Mouse (Mus musculus): ENCODE results near the gene Evi2. TPM values are rescaled to one million over a fixed set of nuclear protein-coding genes. Genes with fewer than 3 reads are reported as not detected.

Gene Evi2
- polyA plus RNA-seq, 1 experiment from 2014 or later = 0.75 TPM

DNA sequence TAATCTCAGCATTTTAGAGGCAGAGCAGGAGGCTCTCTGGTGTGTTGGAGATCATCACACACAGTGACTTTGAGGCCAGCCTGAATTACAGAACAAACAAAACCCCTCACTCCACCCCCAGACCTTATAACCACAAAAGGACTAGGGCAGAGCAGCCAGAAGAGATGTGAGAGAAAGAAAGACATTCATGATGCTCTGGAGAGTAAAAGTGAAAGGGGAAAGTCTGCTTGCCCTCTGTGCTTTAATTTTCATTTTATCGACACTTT lies 6.1 kb downstream of the Evi2 start:
- WGBS (ENCODE audit: insufficient replicate concordance) = 41% methylated on average over 1 of the region's 1 CpGs
- H3K4me3 ChIP-seq (replicated peaks) = 0 out of 2 replicates have a peak overlapping the region, but pooled peaks have one; percentile 35
- H3K9me3 ChIP-seq (replicated peaks) = no peaks in the 10 kb centered on the region
- peak overlapping the region; percentile 46; the same call in 1 of the 2 replicates for H3K4me2 ChIP-seq
- H3K27ac ChIP-seq (replicated peaks) = peak overlapping the region; percentile 59
- H3K27me3 ChIP-seq = no peaks in the 10 kb centered on the region
- no peak overlapping the region for H3K9ac ChIP-seq
- ATAC-seq (ENCODE audit: insufficient read depth) = no peak
- peaks cover 28% of the 10 kb centered on the region for H3K4me1 ChIP-seq (replicated peaks)
- no peaks in the 10 kb centered on the region for H3K36me3 ChIP-seq (replicated peaks)

GRCm38 (mm10) chr11:79523560-79524309 lies 6.7 kb downstream of the Evi2 start, which contains the start of gene Evi2b:
Gene Evi2b (minus strand): TSS chr11:79523762.
- no peaks in the 10 kb centered on the region for H3K36me3 ChIP-seq (replicated peaks)
- 8% methylated on average over 10 of the region's 10 CpGs for WGBS (ENCODE audit: insufficient replicate concordance)
- H3K27ac ChIP-seq (replicated peaks) = peak within 1 kb of the TSS; percentile 59
- peaks cover 28% of the 10 kb centered on the region for H3K4me1 ChIP-seq (replicated peaks)
- H3K9me3 ChIP-seq (replicated peaks) = no peaks in the 10 kb centered on the region
- H3K4me3 ChIP-seq (replicated peaks) = peak within 1 kb of the TSS; percentile 35
- no peak for ATAC-seq (ENCODE audit: insufficient read depth)
- H3K9ac ChIP-seq = no peak within 1 kb of the TSS
- peak within 1 kb of the TSS; percentile 46 for H3K4me2 ChIP-seq
- H3K27me3 ChIP-seq = no peaks in the 10 kb centered on the region

DNA sequence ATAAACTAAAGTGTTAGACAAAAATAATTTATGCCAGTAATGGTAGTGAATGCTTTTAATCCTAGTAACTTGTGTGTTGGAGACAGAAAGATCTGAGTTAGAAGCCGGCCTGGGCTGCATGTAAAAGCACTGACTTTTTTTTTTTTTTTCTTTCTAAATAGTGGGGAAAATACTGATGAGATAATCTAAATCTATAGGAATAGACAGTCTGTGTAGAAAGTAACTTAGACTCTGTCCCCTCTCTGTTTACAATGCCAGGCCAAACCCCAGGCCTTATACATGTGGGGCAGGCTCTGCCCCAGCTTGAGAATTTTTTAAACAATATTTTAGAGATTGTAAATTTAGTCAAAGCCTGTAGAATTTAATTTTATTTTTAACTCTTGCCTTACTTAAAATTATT lies 7.4 kb downstream of the Evi2 start:
- H3K4me3 ChIP-seq (replicated peaks) = 0 out of 2 replicates have a peak overlapping the region, but pooled peaks have one; percentile 14
- WGBS (ENCODE audit: insufficient replicate concordance) = 11% methylated on average over 1 of the region's 1 CpGs
- H3K27ac ChIP-seq (replicated peaks) = no peak overlapping the region
- H3K9ac ChIP-seq = no peak overlapping the region
- H3K9me3 ChIP-seq (replicated peaks) = no peaks in the 10 kb centered on the region
- no peak for ATAC-seq (ENCODE audit: insufficient read depth)
- no peaks in the 10 kb centered on the region for H3K27me3 ChIP-seq
- no peak overlapping the region; the same call in 1 of the 2 replicates for H3K4me2 ChIP-seq
- H3K36me3 ChIP-seq (replicated peaks) = no peaks in the 10 kb centered on the region
- H3K4me1 ChIP-seq (replicated peaks) = peaks cover 28% of the 10 kb centered on the region

DNA sequence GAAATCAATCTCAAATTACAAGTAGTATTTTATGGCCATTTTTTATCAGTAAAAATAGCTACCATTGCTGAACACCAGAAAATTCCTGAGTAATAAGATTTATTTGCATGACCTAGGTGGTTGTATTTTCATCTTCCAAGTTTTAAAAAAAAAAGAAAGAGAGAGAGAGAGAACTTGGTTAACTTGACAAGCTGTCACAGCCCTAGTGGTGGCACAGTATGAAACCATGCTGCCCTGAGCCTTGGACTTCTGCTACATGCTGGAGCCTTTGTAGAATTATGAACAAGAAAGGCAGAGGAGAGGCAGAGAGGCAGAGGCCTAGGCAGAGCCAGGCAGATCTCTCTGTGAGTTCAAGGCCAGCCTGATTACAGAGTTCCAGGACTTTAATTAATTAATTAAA lies 8.5 kb downstream of the Evi2 start:
- H3K27me3 ChIP-seq = no peaks in the 10 kb centered on the region
- H3K4me3 ChIP-seq (replicated peaks) = peak overlapping the region; percentile 27
- no peaks in the 10 kb centered on the region for H3K36me3 ChIP-seq (replicated peaks)
- peaks cover 20% of the 10 kb centered on the region for H3K4me1 ChIP-seq (replicated peaks)
- no peak overlapping the region for H3K27ac ChIP-seq (replicated peaks)
- ATAC-seq (ENCODE audit: insufficient read depth) = no peak
- H3K9ac ChIP-seq = no peak overlapping the region
- no peaks in the 10 kb centered on the region for H3K9me3 ChIP-seq (replicated peaks)
- peak overlapping the region; percentile 20; the same call in 1 of the 2 replicates for H3K4me2 ChIP-seq

GRCm38 (mm10) chr11:79520772-79521171 lies 9.6 kb downstream of the Evi2 start:
- H3K9me3 ChIP-seq (replicated peaks) = no peaks in the 10 kb centered on the region
- H3K4me1 ChIP-seq (replicated peaks) = peaks cover 16% of the 10 kb centered on the region
- no peaks in the 10 kb centered on the region for H3K36me3 ChIP-seq (replicated peaks)
- no peak for ATAC-seq (ENCODE audit: insufficient read depth)
- H3K4me2 ChIP-seq = peak overlapping the region; percentile 25
- H3K9ac ChIP-seq = no peak overlapping the region
- H3K4me3 ChIP-seq (replicated peaks) = no peak overlapping the region
- no peaks in the 10 kb centered on the region for H3K27me3 ChIP-seq
- H3K27ac ChIP-seq (replicated peaks) = peak overlapping the region; percentile 24; the same call in 1 of the 2 replicates

DNA sequence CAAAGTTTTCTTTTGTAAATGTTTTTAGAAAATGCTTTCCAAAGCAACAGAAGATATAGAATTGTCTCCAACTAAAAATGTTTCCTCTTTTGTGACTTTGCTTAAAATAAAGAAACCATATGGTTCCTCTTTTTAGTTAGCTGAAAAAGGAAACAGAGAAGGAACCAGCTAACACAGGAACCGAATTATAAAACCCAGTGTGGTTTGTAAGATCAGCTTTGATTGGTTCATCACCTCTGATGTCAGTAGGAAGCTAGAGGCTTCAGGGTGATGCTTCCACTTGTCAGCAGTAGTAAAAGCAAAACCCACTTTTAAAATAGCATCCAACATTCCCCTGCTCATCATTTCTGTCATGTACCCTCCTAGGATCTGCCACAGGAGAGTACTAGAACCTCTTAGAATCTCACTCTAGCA lies 10.5 kb downstream of the Evi2 start:
- no peak overlapping the region for H3K9ac ChIP-seq
- WGBS (ENCODE audit: insufficient replicate concordance) = 13% methylated on average over 1 of the region's 1 CpGs

GRCm38 (mm10) chr11:79519299-79519698 lies 11.1 kb downstream of the Evi2 start:
- H3K4me2 ChIP-seq = peak overlapping the region; percentile 16
- ATAC-seq (ENCODE audit: insufficient read depth) = no peak
- no peaks in the 10 kb centered on the region for H3K27me3 ChIP-seq

More for the DNA sequence above, 10.5 kb downstream of the Evi2 start:
- Histone ChIP-seq H3K36me3 (replicated peaks) (peaks cover 5% of the 10 kb centered on the region; the same call in 1 of the 2 replicates), H3K4me3 (replicated peaks) (no peak overlapping the region), H3K9me3 (replicated peaks) (no peaks in the 10 kb centered on the region), H3K27me3 (no peaks in the 10 kb centered on the region), H3K4me2 (peak overlapping the region; percentile 32), H3K4me1 (replicated peaks) (peaks cover 11% of the 10 kb centered on the region), H3K27ac (replicated peaks) (no peak overlapping the region)
- ATAC-seq (ENCODE audit: insufficient read depth) = no peak

GRCm38 (mm10) chr11:79515798-79516197 lies 14.6 kb downstream of the Evi2 start:
- no peak overlapping the region for H3K27ac ChIP-seq (replicated peaks)
- no peaks in the 10 kb centered on the region for H3K27me3 ChIP-seq
- no peaks in the 10 kb centered on the region for H3K9me3 ChIP-seq (replicated peaks)
- H3K9ac ChIP-seq = no peak overlapping the region
- no peak overlapping the region for H3K4me2 ChIP-seq
- H3K4me3 ChIP-seq (replicated peaks) = no peak overlapping the region
- peaks cover 5% of the 10 kb centered on the region; the same call in 1 of the 2 replicates for H3K36me3 ChIP-seq (replicated peaks)
- ATAC-seq (ENCODE audit: insufficient read depth) = no peak
- peaks cover 6% of the 10 kb centered on the region for H3K4me1 ChIP-seq (replicated peaks)
- WGBS (ENCODE audit: insufficient replicate concordance) = 75% methylated on average over 2 of the region's 2 CpGs

More at GRCm38 (mm10) chr11:79519299-79519698, 11.1 kb downstream of the Evi2 start:
- Histone ChIP-seq H3K4me3 (replicated peaks) (no peak overlapping the region; the same call in 1 of the 2 replicates), H3K9me3 (replicated peaks) (no peaks in the 10 kb centered on the region), H3K4me1 (replicated peaks) (peaks cover 11% of the 10 kb centered on the region), H3K27ac (replicated peaks) (no peak overlapping the region), H3K36me3 (replicated peaks) (peaks cover 5% of the 10 kb centered on the region; the same call in 1 of the 2 replicates), H3K9ac (no peak overlapping the region)
- WGBS (ENCODE audit: insufficient replicate concordance) = 50% methylated on average over 6 of the region's 6 CpGs

DNA sequence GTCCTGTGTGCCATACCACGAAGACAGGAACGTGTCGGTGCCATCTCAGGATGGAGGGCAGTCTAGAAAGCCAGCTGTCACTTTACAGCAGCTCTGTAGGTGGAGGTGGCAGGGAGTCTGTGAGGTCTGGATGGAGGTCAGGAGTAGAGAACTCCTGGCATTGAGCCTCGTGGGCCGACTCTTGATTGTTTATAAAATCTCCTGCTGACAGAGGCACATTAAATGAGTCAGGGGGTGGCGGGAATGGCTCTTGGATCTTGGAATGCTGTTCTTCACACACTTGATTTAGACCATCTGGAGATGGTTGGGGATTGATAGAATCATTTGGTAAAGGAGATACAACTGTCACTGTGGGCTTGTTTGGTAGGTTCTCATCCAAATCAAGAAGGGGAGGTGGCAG lies 15.1 kb downstream of the Evi2 start:
- H3K4me1 ChIP-seq (replicated peaks) = peaks cover 4% of the 10 kb centered on the region; the same call in 1 of the 2 replicates
- 74% methylated on average over 6 of the region's 6 CpGs for WGBS (ENCODE audit: insufficient replicate concordance)
- H3K9me3 ChIP-seq (replicated peaks) = no peaks in the 10 kb centered on the region
- peaks cover 5% of the 10 kb centered on the region; the same call in 1 of the 2 replicates for H3K36me3 ChIP-seq (replicated peaks)
- H3K27me3 ChIP-seq = no peaks in the 10 kb centered on the region
- H3K4me2 ChIP-seq = no peak overlapping the region
- ATAC-seq (ENCODE audit: insufficient read depth) = no peak
- H3K9ac ChIP-seq = no peak overlapping the region
- no peak overlapping the region for H3K27ac ChIP-seq (replicated peaks)
- H3K4me3 ChIP-seq (replicated peaks) = no peak overlapping the region

DNA sequence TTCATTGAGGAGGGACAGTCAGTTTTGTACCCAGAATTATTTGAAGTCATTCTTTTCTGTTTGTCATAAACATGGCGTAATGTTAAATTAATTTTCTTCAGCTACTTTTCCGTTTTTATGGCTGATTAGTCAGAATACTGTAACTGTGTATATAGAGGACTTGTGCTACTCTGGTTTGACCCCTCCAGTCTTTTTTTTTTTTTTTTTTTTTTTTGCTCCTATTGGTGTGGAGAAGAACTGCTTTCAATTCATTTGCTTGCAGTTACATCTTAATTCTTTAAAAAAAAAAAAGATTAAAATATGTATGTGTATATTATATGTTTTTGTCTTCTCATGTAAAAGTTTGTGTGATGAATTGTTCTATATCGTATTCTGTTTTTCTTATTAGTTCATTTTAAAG lies 18.4 kb downstream of the Evi2 start:
- Histone ChIP-seq H3K27me3 (no peaks in the 10 kb centered on the region), H3K4me1 (replicated peaks) (no peaks in the 10 kb centered on the region)

DNA sequence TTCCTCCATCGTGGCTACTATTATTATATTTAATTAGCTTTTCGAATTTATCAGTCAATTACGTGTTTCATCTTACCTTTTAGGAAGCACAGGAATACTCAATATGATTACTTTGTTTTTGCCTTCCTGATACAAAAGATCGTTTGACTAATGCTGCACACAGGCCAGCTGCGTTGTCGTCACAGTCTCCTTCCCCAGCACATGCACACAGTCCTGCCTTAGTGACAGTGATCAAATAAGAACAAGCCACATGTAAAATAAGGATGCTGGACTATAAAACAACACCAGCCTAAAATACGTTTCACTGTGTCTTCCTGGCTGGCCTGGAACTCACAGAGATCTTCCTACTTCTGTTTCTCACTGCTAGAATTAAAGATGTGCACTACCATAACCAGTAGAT lies 25.9 kb downstream of the Evi2 start:
- H3K36me3 ChIP-seq (replicated peaks) = no peaks in the 10 kb centered on the region
- no peak overlapping the region for H3K4me2 ChIP-seq
- WGBS (ENCODE audit: insufficient replicate concordance) = 77% methylated on average over 7 of the region's 7 CpGs
- no peak overlapping the region for H3K9ac ChIP-seq
- 0 out of 2 replicates have a peak, but pooled peaks cover 2% of the 10 kb centered on the region for H3K4me1 ChIP-seq (replicated peaks)
- ATAC-seq (ENCODE audit: insufficient read depth) = no peak
- H3K9me3 ChIP-seq (replicated peaks) = no peaks in the 10 kb centered on the region
- H3K27me3 ChIP-seq = no peaks in the 10 kb centered on the region
- no peak overlapping the region for H3K27ac ChIP-seq (replicated peaks)
- no peak overlapping the region for H3K4me3 ChIP-seq (replicated peaks)

More for the DNA sequence above, 18.4 kb downstream of the Evi2 start:
- Histone ChIP-seq H3K4me3 (replicated peaks) (no peak overlapping the region), H3K36me3 (replicated peaks) (peaks cover 5% of the 10 kb centered on the region; the same call in 1 of the 2 replicates), H3K4me2 (no peak overlapping the region), H3K9me3 (replicated peaks) (no peaks in the 10 kb centered on the region), H3K27ac (replicated peaks) (no peak overlapping the region), H3K9ac (no peak overlapping the region)
- 71% methylated on average over 3 of the region's 3 CpGs for WGBS (ENCODE audit: insufficient replicate concordance)
- no peak for ATAC-seq (ENCODE audit: insufficient read depth)
